Mouse (Mus musculus) E14TG2a.4 (cell line): ENCODE data around the gene Tns3.

Experiments used
- CTCF ChIP-seq: conservative IDR thresholded peaks from 2 replicates; pipeline ENCODE4 v1.5.1; 2014; ENCODE audit warnings: low read length
- POU5F1 ChIP-seq: IDR thresholded peaks from 2 replicates; pipeline ENCODE4 v1.6.1; 2014; ENCODE audit warnings: low read length, borderline replicate concordance

- no peak for TF ChIP-seq CTCF
- no peak for TF ChIP-seq POU5F1
Observed at GRCm38 (mm10) chr11:8471535-8471934, 192.8 kb downstream of the Tns3 start.
